Mouse (Mus musculus): ENCODE measurements around the gene Col16a1. TPM values are rescaled to one million over a fixed set of nuclear protein-coding genes. Genes with fewer than 3 reads are reported as not detected.

The Col16a1 gene
- polyA plus RNA-seq, 1 experiment: 44.3 TPM

DNA sequence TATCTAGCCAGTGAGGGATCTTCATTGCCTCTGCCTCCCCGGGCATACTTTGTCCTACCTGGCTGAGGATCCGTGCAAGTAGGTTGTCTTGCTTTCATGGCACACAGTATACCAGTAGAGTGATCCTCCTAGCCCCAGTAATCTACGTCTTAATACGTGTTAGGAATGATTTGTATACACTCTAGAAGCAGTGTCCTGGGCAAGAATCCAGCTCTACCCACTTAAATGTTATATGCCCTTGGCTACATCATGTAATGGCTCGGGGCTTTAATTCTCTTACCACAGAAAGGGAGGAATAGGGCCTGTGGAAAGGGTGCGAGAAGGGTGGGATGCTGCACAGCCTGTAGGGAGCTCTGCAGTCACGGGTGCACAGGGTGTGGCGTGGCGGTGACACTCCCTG lies 62.0 kb downstream of the Col16a1 start:
- Histone ChIP-seq H3K27ac (ENCODE audit: insufficient read depth, low read length) (no peak overlapping the region), H3K4me1 (ENCODE audit: control insufficient read depth, insufficient read depth, low read length) (no peaks in the 10 kb centered on the region), H3K27me3 (ENCODE audit: control insufficient read depth, insufficient read depth, low read length) (no peaks in the 10 kb centered on the region), H3K4me3 (replicated peaks; ENCODE audit: insufficient read depth, low read depth, low read length) (no peak overlapping the region)
- TF ChIP-seq CTCF (IDR thresholded peaks at IDR 0.05; ENCODE audit: borderline replicate concordance, insufficient read depth, low read depth, low read length) (no peak), POLR2A (IDR thresholded peaks at IDR 0.05; ENCODE audit: borderline replicate concordance, insufficient read depth, low read length) (no peak)
- DNase-seq: no peak
- 90% methylated on average over 9 of the region's 9 CpGs for WGBS

DNA sequence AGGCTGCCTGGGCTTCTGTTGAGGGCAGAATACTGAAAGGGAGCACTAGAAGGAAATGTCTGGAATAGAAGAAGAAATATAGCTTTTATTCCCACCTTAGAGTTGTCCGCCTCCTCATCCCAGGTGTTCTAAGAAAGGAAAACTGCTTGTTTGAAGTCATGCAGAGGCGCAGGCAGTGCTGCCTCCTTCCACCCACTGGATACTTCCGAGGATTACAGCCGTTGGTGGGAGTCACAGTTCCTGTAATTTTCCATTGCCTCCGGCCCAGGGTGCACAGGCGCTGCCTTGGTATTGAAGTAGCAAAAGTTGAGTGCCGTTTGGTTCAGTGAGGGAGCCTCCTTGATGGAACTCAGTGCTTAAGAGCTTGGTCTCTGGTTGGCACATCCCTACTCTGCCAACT lies 62.5 kb downstream of the Col16a1 start:
- 86% methylated on average over 7 of the region's 7 CpGs for WGBS

GRCm38 (mm10) chr4:130112299-130112698 lies 64.7 kb downstream of the Col16a1 start:
- no peak for TF ChIP-seq CTCF (IDR thresholded peaks at IDR 0.05; ENCODE audit: borderline replicate concordance, insufficient read depth, low read depth, low read length)
- TF ChIP-seq POLR2A (IDR thresholded peaks at IDR 0.05; ENCODE audit: borderline replicate concordance, insufficient read depth, low read length): no peak
- no peaks in the 10 kb centered on the region for H3K4me1 ChIP-seq (ENCODE audit: control insufficient read depth, insufficient read depth, low read length)
- H3K4me3 ChIP-seq (replicated peaks; ENCODE audit: insufficient read depth, low read depth, low read length): no peak overlapping the region
- no peak overlapping the region for H3K27ac ChIP-seq (ENCODE audit: insufficient read depth, low read length)
- WGBS: 65% methylated on average over 7 of the region's 7 CpGs
- H3K27me3 ChIP-seq (ENCODE audit: control insufficient read depth, insufficient read depth, low read length): no peaks in the 10 kb centered on the region
- no peak for DNase-seq

More for the DNA sequence above, 62.5 kb downstream of the Col16a1 start:
- Histone ChIP-seq H3K4me1 (ENCODE audit: control insufficient read depth, insufficient read depth, low read length) (no peaks in the 10 kb centered on the region), H3K4me3 (replicated peaks; ENCODE audit: insufficient read depth, low read depth, low read length) (no peak overlapping the region), H3K27ac (ENCODE audit: insufficient read depth, low read length) (no peak overlapping the region), H3K27me3 (ENCODE audit: control insufficient read depth, insufficient read depth, low read length) (no peaks in the 10 kb centered on the region)
- DNase-seq: no peak
- no peak for TF ChIP-seq POLR2A (IDR thresholded peaks at IDR 0.05; ENCODE audit: borderline replicate concordance, insufficient read depth, low read length)
- TF ChIP-seq CTCF (IDR thresholded peaks at IDR 0.05; ENCODE audit: borderline replicate concordance, insufficient read depth, low read depth, low read length): no peak

- Histone ChIP-seq H3K27me3 (ENCODE audit: control insufficient read depth, insufficient read depth, low read length) (no peaks in the 10 kb centered on the region), H3K27ac (ENCODE audit: insufficient read depth, low read length) (no peak overlapping the region), H3K4me1 (ENCODE audit: control insufficient read depth, insufficient read depth, low read length) (no peaks in the 10 kb centered on the region), H3K4me3 (replicated peaks; ENCODE audit: insufficient read depth, low read depth, low read length) (no peak overlapping the region)
- TF ChIP-seq CTCF (IDR thresholded peaks at IDR 0.05; ENCODE audit: borderline replicate concordance, insufficient read depth, low read depth, low read length) (no peak), POLR2A (IDR thresholded peaks at IDR 0.05; ENCODE audit: borderline replicate concordance, insufficient read depth, low read length) (no peak)
- 93% methylated on average over 1 of the region's 1 CpGs for WGBS
- DNase-seq: no peak
These were observed 65.1 kb downstream of the Col16a1 start for GRCm38 (mm10) chr4:130112732-130113131.

DNA sequence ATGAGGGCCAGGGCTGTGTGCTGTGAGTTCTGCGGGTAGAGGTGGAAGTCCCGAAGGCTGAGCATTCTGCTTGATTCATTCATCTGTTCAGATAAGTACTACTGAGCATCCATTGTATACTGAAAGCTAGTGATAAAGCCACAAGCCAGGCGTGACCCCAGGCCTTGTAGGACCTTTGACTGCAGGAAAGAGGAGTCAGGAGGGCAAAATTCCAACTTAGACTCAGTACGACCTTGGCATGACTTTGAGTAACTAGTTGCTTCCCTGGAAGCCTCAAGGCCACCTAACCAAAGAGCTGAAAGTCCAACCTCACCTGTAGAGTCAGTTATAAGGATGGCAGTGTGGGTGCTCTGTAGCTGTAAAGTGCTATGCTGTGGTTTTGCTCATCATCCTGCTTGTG lies 73.1 kb downstream of the Col16a1 start:
- no peaks in the 10 kb centered on the region for H3K4me1 ChIP-seq (ENCODE audit: control insufficient read depth, insufficient read depth, low read length)
- no peaks in the 10 kb centered on the region for H3K27me3 ChIP-seq (ENCODE audit: control insufficient read depth, insufficient read depth, low read length)
- DNase-seq: no peak
- 64% methylated on average over 4 of the region's 4 CpGs for WGBS
- H3K27ac ChIP-seq (ENCODE audit: insufficient read depth, low read length): no peak overlapping the region
- no peak overlapping the region for H3K4me3 ChIP-seq (replicated peaks; ENCODE audit: insufficient read depth, low read depth, low read length)
- TF ChIP-seq CTCF (IDR thresholded peaks at IDR 0.05; ENCODE audit: borderline replicate concordance, insufficient read depth, low read depth, low read length) (no peak), POLR2A (IDR thresholded peaks at IDR 0.05; ENCODE audit: borderline replicate concordance, insufficient read depth, low read length) (no peak)

- WGBS: 73% methylated on average over 8 of the region's 8 CpGs
- DNase-seq: no peak
- no peaks in the 10 kb centered on the region for H3K27me3 ChIP-seq (ENCODE audit: control insufficient read depth, insufficient read depth, low read length)
- TF ChIP-seq POLR2A (IDR thresholded peaks at IDR 0.05; ENCODE audit: borderline replicate concordance, insufficient read depth, low read length): no peak
- TF ChIP-seq CTCF (IDR thresholded peaks at IDR 0.05; ENCODE audit: borderline replicate concordance, insufficient read depth, low read depth, low read length): no peak
- H3K27ac ChIP-seq (ENCODE audit: insufficient read depth, low read length): no peak overlapping the region
- peaks cover 4% of the 10 kb centered on the region; the same call in 1 of the 2 replicates for H3K4me1 ChIP-seq (ENCODE audit: control insufficient read depth, insufficient read depth, low read length)
- H3K4me3 ChIP-seq (replicated peaks; ENCODE audit: insufficient read depth, low read depth, low read length): no peak overlapping the region
These were observed 73.9 kb downstream of the Col16a1 start for GRCm38 (mm10) chr4:130121560-130121959.

DNA sequence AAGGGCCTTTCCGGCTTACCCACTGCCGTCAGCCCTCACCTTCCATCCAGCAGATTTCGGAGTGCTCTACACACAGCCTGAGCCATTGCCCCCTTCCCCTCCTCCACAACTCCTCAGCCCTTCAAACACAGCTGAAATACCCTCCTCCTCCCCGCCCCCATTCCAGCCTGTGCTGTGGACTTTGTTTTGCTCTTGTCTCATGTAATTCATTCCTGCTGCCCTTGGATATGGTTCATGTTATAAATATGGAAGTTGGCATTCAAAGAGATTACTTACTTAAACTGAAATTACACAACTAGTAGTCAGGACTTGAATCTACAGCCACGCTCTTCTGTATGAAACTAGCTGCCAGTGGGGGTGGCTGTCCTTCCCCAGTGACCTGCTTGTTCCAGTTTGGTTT lies 75.4 kb downstream of the Col16a1 start:
- Histone ChIP-seq H3K27me3 (ENCODE audit: control insufficient read depth, insufficient read depth, low read length) (no peaks in the 10 kb centered on the region), H3K4me3 (replicated peaks; ENCODE audit: insufficient read depth, low read depth, low read length) (no peak overlapping the region), H3K4me1 (ENCODE audit: control insufficient read depth, insufficient read depth, low read length) (peaks cover 8% of the 10 kb centered on the region; the same call in 1 of the 2 replicates), H3K27ac (ENCODE audit: insufficient read depth, low read length) (no peak overlapping the region)
- DNase-seq: no peak
- no peak for TF ChIP-seq POLR2A (IDR thresholded peaks at IDR 0.05; ENCODE audit: borderline replicate concordance, insufficient read depth, low read length)
- no peak for TF ChIP-seq CTCF (IDR thresholded peaks at IDR 0.05; ENCODE audit: borderline replicate concordance, insufficient read depth, low read depth, low read length)
- 89% methylated on average over 5 of the region's 5 CpGs for WGBS

DNA sequence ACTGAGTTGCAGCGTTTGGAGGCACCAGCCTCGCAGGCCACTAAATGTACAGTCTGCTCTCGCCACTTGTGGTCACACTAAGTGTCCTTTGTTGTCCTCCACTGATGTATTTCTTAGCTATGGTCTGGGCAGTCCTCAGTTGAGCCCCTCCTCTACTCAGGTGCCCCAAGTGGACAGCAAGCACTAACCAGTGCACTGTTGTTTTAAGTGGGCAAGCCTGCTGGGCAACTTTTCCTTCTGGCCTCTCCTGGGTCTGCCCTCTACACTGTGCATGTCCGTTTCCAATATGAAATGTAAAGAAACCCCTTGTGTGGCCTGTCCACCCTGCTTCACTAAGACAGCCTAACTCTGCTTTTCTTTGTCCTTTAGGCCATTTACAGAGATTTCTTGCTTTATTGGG lies 76.5 kb downstream of the Col16a1 start:
- TF ChIP-seq CTCF (IDR thresholded peaks at IDR 0.05; ENCODE audit: borderline replicate concordance, insufficient read depth, low read depth, low read length): no peak
- no peak for TF ChIP-seq POLR2A (IDR thresholded peaks at IDR 0.05; ENCODE audit: borderline replicate concordance, insufficient read depth, low read length)
- H3K27ac ChIP-seq (ENCODE audit: insufficient read depth, low read length): no peak overlapping the region
- no peak for DNase-seq
- H3K27me3 ChIP-seq (ENCODE audit: control insufficient read depth, insufficient read depth, low read length): no peaks in the 10 kb centered on the region
- WGBS: 89% methylated on average over 4 of the region's 4 CpGs
- no peak overlapping the region for H3K4me3 ChIP-seq (replicated peaks; ENCODE audit: insufficient read depth, low read depth, low read length)
- peaks cover 8% of the 10 kb centered on the region; the same call in 1 of the 2 replicates for H3K4me1 ChIP-seq (ENCODE audit: control insufficient read depth, insufficient read depth, low read length)

Measured in cerebellum, adult 2 months (tissue).